Mouse (Mus musculus) CH12.LX (cell line): ENCODE data around the gene Dedd. TPM values are rescaled to one million over a fixed set of nuclear protein-coding genes. Genes with fewer than 3 reads are reported as not detected.
A peak's percentile ranks its signal among the peaks of the same experiment; 100 is the strongest.

Experiments
- DNase-seq: peaks from one replicate; pipeline ENCODE4 v3.0.0-alpha.2; 2013; ENCODE audit errors: extremely low read depth
- H3K27ac ChIP-seq: 2 replicates; pipeline ENCODE4 v1.5.1; 2012; ENCODE audit warnings: low read depth, mild to moderate bottlenecking, control low read depth, moderate library complexity; ENCODE audit not compliant: insufficient read depth
- H3K27me3 ChIP-seq: replicated peaks from 2 replicates; pipeline ENCODE3; 2012; ENCODE audit warnings: inconsistent platforms
- H3K36me3 ChIP-seq, 2 experiments: replicated peaks in 1 of 2; 2 replicates each; pipeline versions ENCODE3 to v1.6.1; 2012; ENCODE audit warnings: inconsistent platforms in 1 of 2, low read length in 1 of 2, mild to moderate bottlenecking in 1 of 2, mixed read lengths in 1 of 2, moderate library complexity in 1 of 2; ENCODE audit not compliant: control insufficient read depth in 1 of 2, insufficient read depth in 1 of 2
- H3K4me1 ChIP-seq, 2 experiments: 2 replicates each; pipeline ENCODE4 v1.6.1; 2012; ENCODE audit warnings: inconsistent platforms in 1 of 2, moderate library complexity in 1 of 2; ENCODE audit not compliant: insufficient read depth in 2 of 2, control insufficient read depth in 1 of 2
- H3K4me2 ChIP-seq: 2 replicates; pipeline ENCODE4 v1.6.1; 2012; ENCODE audit warnings: low read depth, mild to moderate bottlenecking, control low read depth; ENCODE audit not compliant: poor library complexity, insufficient read depth, severe bottlenecking
- H3K4me3 ChIP-seq, 3 experiments: fragments of 150-350 bp in 1 of 3; sonication (generic) in 1 of 3; replicated peaks in 1 of 3; 2 replicates each; pipeline versions ENCODE3 to v1.5.1; 2011 to 2012; ENCODE audit warnings: low read depth in 2 of 3, low read length in 2 of 3, mild to moderate bottlenecking in 2 of 3, moderate library complexity in 2 of 3, control low read depth in 1 of 3, improper control_type of control experiment in 1 of 3, inconsistent platforms in 1 of 3, mixed read lengths in 1 of 3; ENCODE audit not compliant: poor library complexity in 1 of 3
- H3K79me2 ChIP-seq: replicated peaks from 2 replicates; pipeline ENCODE4 v1.6.1; 2012; ENCODE audit warnings: mild to moderate bottlenecking, moderate library complexity; ENCODE audit not compliant: control insufficient read depth, poor library complexity, insufficient read depth, severe bottlenecking; ENCODE audit errors: extremely low read depth
- H3K9ac ChIP-seq: 2 replicates; pipeline ENCODE4 v1.6.1; 2012; ENCODE audit warnings: low read depth, mild to moderate bottlenecking, control low read depth, moderate library complexity; ENCODE audit not compliant: insufficient read depth
- H3K9me3 ChIP-seq: replicated peaks from 2 replicates; pipeline ENCODE3; 2012; ENCODE audit warnings: low read length, inconsistent platforms, mixed read lengths
- BHLHE40 ChIP-seq: IDR thresholded peaks from 2 replicates; pipeline ENCODE4 v1.6.1; 2011; ENCODE audit warnings: mild to moderate bottlenecking, low read depth, low read length, improper control_type of control experiment
- CTCF ChIP-seq, 2 experiments: IDR thresholded peaks in 1 of 2; conservative IDR thresholded peaks in 1 of 2; 2 replicates each; pipeline ENCODE4 v1.5.1; 2011 to 2012; ENCODE audit warnings: low read depth in 2 of 2, low read length in 2 of 2, improper control_type of control experiment in 1 of 2, inconsistent platforms in 1 of 2, mild to moderate bottlenecking in 1 of 2, moderate library complexity in 1 of 2
- IRF4 ChIP-seq: IDR thresholded peaks from 2 replicates; pipeline ENCODE4 v1.6.1; 2014; ENCODE audit warnings: low read depth, mild to moderate bottlenecking, inconsistent platforms, low read length, improper control_type of control experiment
- MAZ ChIP-seq: IDR thresholded peaks from 2 replicates; pipeline ENCODE4 v1.6.1; 2012; ENCODE audit warnings: low read depth, mild to moderate bottlenecking, inconsistent platforms, low read length, improper control_type of control experiment, moderate library complexity
- MXI1 ChIP-seq: IDR thresholded peaks from 2 replicates; pipeline ENCODE4 v1.6.1; 2011; ENCODE audit warnings: mild to moderate bottlenecking, low read depth, low read length, improper control_type of control experiment
- MYC ChIP-seq: IDR thresholded peaks from 2 replicates; pipeline ENCODE4 v1.6.1; 2011; ENCODE audit warnings: low read depth, mild to moderate bottlenecking, improper control_type of control experiment, low read length
- NRF1 ChIP-seq: IDR thresholded peaks from 2 replicates; pipeline ENCODE4 v1.6.1; 2014; ENCODE audit warnings: low read depth, mild to moderate bottlenecking, inconsistent platforms, low read length, improper control_type of control experiment, moderate library complexity
- PAX5 ChIP-seq: IDR thresholded peaks from 2 replicates; pipeline ENCODE4 v1.6.1; 2012; ENCODE audit warnings: low read length, inconsistent platforms, mixed read lengths
- SMC3 ChIP-seq: IDR thresholded peaks from 2 replicates; pipeline ENCODE4 v1.6.1; 2011; ENCODE audit warnings: low read depth, low read length, improper control_type of control experiment
- TCF12 ChIP-seq: IDR thresholded peaks from 2 replicates; pipeline ENCODE4 v1.6.1; 2014; ENCODE audit warnings: low read depth, mild to moderate bottlenecking, inconsistent platforms, low read length, improper control_type of control experiment
- USF2 ChIP-seq: conservative IDR thresholded peaks from 2 replicates; pipeline ENCODE4 v1.6.1; 2011; ENCODE audit warnings: low read depth, low read length, improper control_type of control experiment
- ZC3H11A ChIP-seq: IDR thresholded peaks from 2 replicates; pipeline ENCODE4 v1.6.1; 2012; ENCODE audit warnings: low read depth, mild to moderate bottlenecking, inconsistent platforms, low read length, improper control_type of control experiment
- ZNF384 ChIP-seq: IDR thresholded peaks from 2 replicates; pipeline ENCODE4 v1.6.1; 2012; ENCODE audit warnings: low read depth, low read length, improper control_type of control experiment, inconsistent platforms
- dilution Hi-C: fragments of 300-500 bp; cut with MboI; formaldehyde crosslinking; loops from 2 replicates; pipeline ENCODE4 v1.14.3; 2020; ENCODE audit warnings: low sequenced_read_pairs; ENCODE audit not compliant: extremely low pct_unique_long_range_greater_than_20kb, extremely low pct_ligation_motif_present
- in situ Hi-C: fragments of 300-500 bp; cut with MboI; formaldehyde crosslinking; loops from 3 replicates; pipeline ENCODE4 v1.14.3; 2019; ENCODE audit warnings: low sequenced_read_pairs, low pct_ligation_motif_present, low pct_unique_long_range_greater_than_20kb, mixed read lengths
- polyA plus RNA-seq: library from polyadenylated mRNA; unstranded; fragments of >175 nt; gene quantifications from 2 replicates; pipeline ENCODE4 v1.2.1, GENCODE M21; 2012; ENCODE audit warnings: low read depth; ENCODE audit not compliant: insufficient read length
- total RNA-seq, 2 experiments: library from RNA; depleted of rRNA; stranded (reverse); fragments of 300-350 nt in 1 of 2; fragments of >200 nt in 1 of 2; gene quantifications; 2 replicates each; pipeline ENCODE4 v1.2.3; 2012 to 2014

Gene Dedd
- total and polyA plus RNA-seq, 3 experiments, result 14.5 to 34.5 (median 21.5) TPM

GRCm38 (mm10) chr1:171382096-171382620 is 53.2 kb downstream of the Dedd start:
- no peak for TF ChIP-seq PAX5
- TF ChIP-seq USF2, result no peak
- TF ChIP-seq MYC, result no peak
- TF ChIP-seq ZNF384, result peak; percentile 67
- TF ChIP-seq CTCF (conservative IDR thresholded peaks at IDR 0.05 in 1 of 2, IDR thresholded peaks at IDR 0.05 in 1 of 2; ENCODE audit: low read depth in 2 of 2, low read length in 2 of 2), result peak in 1 of 2 experiments; percentile 52; a peak in 2 of 4 replicates
- Histone ChIP-seq H3K9ac (no peak overlapping the region), H3K9me3 (no peaks in the 10 kb centered on the region), H3K27me3 (peaks cover 9% of the 10 kb centered on the region), H3K27ac (no peak overlapping the region), H3K4me2 (no peak overlapping the region), H3K4me1 (peaks cover 45 to 73% of the 10 kb centered on the region in 2 experiments), H3K4me3 (no peak overlapping the region), H3K36me3 (no peaks in the 10 kb centered on the region), H3K79me2 (no peaks in the 10 kb centered on the region)
- in situ Hi-C loops (no loop called here), dilution Hi-C loops (no loop called here)
- DNase-seq, result peak; percentile 45

DNA sequence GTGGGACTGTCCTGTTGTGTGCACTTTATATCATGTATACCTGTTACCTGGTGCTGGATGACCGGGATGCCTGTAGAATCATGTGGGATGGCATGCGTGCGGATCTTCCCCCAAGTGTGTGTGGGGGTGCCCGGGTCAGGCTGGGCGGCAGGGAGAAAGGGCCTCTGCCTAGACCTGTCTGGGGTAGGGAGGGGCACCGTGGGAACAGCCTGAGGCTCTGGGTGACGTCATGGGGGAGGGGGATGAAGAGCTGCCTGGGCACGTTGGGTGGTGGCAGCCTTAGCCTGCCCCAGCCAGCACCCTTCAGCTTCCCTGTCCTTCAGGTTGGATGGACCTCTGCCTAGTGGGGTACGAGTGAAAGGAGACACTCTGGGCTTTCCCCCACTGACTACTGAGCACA is 55.4 kb downstream of the Dedd start:
- no peaks in the 10 kb centered on the region for H3K9me3 ChIP-seq
- dilution Hi-C loops, result no loop called here
- H3K27ac ChIP-seq, result no peak overlapping the region
- H3K4me2 ChIP-seq, result no peak overlapping the region
- H3K9ac ChIP-seq, result no peak overlapping the region
- in situ Hi-C loops, result no loop called here
- peaks cover 8% of the 10 kb centered on the region for H3K27me3 ChIP-seq
- peaks cover 46 to 73% of the 10 kb centered on the region in 2 experiments for H3K4me1 ChIP-seq
- TF ChIP-seq MAZ (peak; percentile 35; the same call in 1 of the 2 replicates), NRF1 (no peak), TCF12 (0 out of 2 replicates have a peak, but pooled peaks have one; percentile 17)
- TF ChIP-seq, all 38 proteins: peak for 2
- no peaks in the 10 kb centered on the region for H3K36me3 ChIP-seq
- DNase-seq, result no peak
- peaks cover 2% of the 10 kb centered on the region for H3K79me2 ChIP-seq
- no peak overlapping the region for H3K4me3 ChIP-seq

DNA sequence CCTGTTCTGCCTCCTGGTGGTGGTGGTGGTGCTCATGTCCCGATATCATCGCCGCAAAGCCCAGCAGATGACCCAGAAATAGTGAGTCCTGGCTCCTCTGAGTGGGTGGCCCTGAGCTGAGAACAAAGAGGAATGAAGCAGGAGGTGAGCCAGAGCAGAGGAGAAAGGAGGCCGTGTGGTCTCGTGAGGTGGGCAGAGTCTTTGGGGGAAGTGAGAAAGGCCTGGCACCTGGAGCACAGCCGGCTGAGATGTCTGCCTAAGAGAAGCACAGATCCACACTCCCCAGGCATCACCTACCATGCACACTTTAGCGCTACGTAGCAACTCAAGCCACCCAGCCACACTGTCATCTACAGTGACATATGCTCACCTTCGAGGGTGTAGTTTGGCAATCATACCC is 56.2 kb downstream of the Dedd start:
- no peak overlapping the region for H3K27ac ChIP-seq
- 0 out of 2 replicates have a peak overlapping the region, but pooled peaks have one; percentile 14 for H3K4me2 ChIP-seq
- H3K9ac ChIP-seq, result no peak overlapping the region
- H3K36me3 ChIP-seq, result no peaks in the 10 kb centered on the region
- peaks cover 45 to 65% of the 10 kb centered on the region in 2 experiments for H3K4me1 ChIP-seq
- H3K4me3 ChIP-seq, result peak overlapping the region in 1 of 3 experiments; percentile 10
- no peaks in the 10 kb centered on the region for H3K9me3 ChIP-seq
- in situ Hi-C loops, result no loop called here
- TF ChIP-seq SMC3 (peak; percentile 41), MXI1 (0 out of 2 replicates have a peak, but pooled peaks have one; percentile 35), ZC3H11A (no peak), IRF4 (peak; percentile 58; the same call in 1 of the 2 replicates), USF2 (no peak), CTCF (conservative IDR thresholded peaks at IDR 0.05 in 1 of 2, IDR thresholded peaks at IDR 0.05 in 1 of 2; ENCODE audit: low read depth in 2 of 2, low read length in 2 of 2) (peak in 1 of 2 experiments; percentile 50; a peak in 2 of 4 replicates), BHLHE40 (peak; percentile 91)
- no peak for DNase-seq
- peaks cover 8% of the 10 kb centered on the region for H3K27me3 ChIP-seq
- dilution Hi-C loops, result no loop called here
- peaks cover 7% of the 10 kb centered on the region for H3K79me2 ChIP-seq
